Mouse (Mus musculus) kidney, postnatal 0 days (tissue): ENCODE results near the gene Gucy2f. TPM values are rescaled to one million over a fixed set of nuclear protein-coding genes. Genes with fewer than 3 reads are reported as not detected.

Source experiments
- ATAC-seq: fragments of 200-750 bp; cut with Nextera tagmentation; replicated peaks from 2 replicates; pipeline ENCODE4 v1.8.0; 2017; ENCODE audit warnings: low read depth, moderate number of reproducible peaks, moderate TSS enrichment, moderate library complexity; ENCODE audit not compliant: low FRiP score
- DNase-seq: peaks from one replicate; pipeline ENCODE4 v3.0.0-alpha.2; 2016; ENCODE audit warnings: low spot score
- H3K27ac ChIP-seq: fragments of 300-500 bp; sonication (generic); 2 replicates; pipeline ENCODE4 v1.5.1; 2014; ENCODE audit warnings: mild to moderate bottlenecking
- H3K27me3 ChIP-seq: fragments of 300-500 bp; sonication (generic); 2 replicates; pipeline ENCODE4 v1.6.1; 2014; ENCODE audit warnings: low read length, mixed read lengths; ENCODE audit not compliant: insufficient read depth
- H3K36me3 ChIP-seq: fragments of 300-500 bp; sonication (generic); 2 replicates; pipeline ENCODE4 v1.6.1; 2014; ENCODE audit warnings: low read length, mixed read lengths; ENCODE audit not compliant: insufficient read depth
- H3K4me1 ChIP-seq: fragments of 300-500 bp; sonication (generic); replicated peaks from 2 replicates; pipeline ENCODE4 v1.6.1; 2014; ENCODE audit warnings: antibody characterized with exemption, low read length, mixed read lengths; ENCODE audit not compliant: insufficient read depth
- H3K4me2 ChIP-seq: fragments of 300-500 bp; sonication (generic); 2 replicates; pipeline ENCODE4 v1.6.1; 2014; ENCODE audit warnings: mild to moderate bottlenecking, low read length, moderate library complexity, mixed read lengths
- H3K4me3 ChIP-seq: fragments of 300-500 bp; sonication (generic); replicated peaks from 2 replicates; pipeline ENCODE4 v1.5.1; 2014; ENCODE audit warnings: low read depth, low read length
- H3K9ac ChIP-seq: fragments of 300-500 bp; sonication (generic); 2 replicates; pipeline ENCODE4 v1.6.1; 2014; ENCODE audit warnings: low read depth, low read length
- H3K9me3 ChIP-seq: fragments of 300-500 bp; sonication (generic); replicated peaks from 2 replicates; pipeline ENCODE4 v1.6.1; 2016; ENCODE audit warnings: low read length, inconsistent platforms, mixed read lengths
- CTCF ChIP-seq: IDR thresholded peaks from 2 replicates; pipeline ENCODE4 v1.5.1; 2016; ENCODE audit warnings: antibody characterized with exemption, low read depth, mild to moderate bottlenecking, moderate library complexity
- WGBS: fragments of 180-500 bp; shearing (Covaris S2); extraction: QIAGEN DNeasy Blood & Tissue Kit; methylation state at CpG from one replicate; pipeline ENCODE4 v1.1.7; 2014; 5-methylcytosine and 5-hydroxymethylcytosine counted together
- polyA plus RNA-seq: library from polyadenylated mRNA; unstranded; fragments of >200 nt; fragmentation: Nextera tagmentation; extraction: Ambion mirVana; gene quantifications from 2 replicates; pipeline ENCODE4 v1.2.1, GENCODE M21; 2015

The Gucy2f gene
- polyA plus RNA-seq, 1 experiment from 2014 or later: not detected

DNA sequence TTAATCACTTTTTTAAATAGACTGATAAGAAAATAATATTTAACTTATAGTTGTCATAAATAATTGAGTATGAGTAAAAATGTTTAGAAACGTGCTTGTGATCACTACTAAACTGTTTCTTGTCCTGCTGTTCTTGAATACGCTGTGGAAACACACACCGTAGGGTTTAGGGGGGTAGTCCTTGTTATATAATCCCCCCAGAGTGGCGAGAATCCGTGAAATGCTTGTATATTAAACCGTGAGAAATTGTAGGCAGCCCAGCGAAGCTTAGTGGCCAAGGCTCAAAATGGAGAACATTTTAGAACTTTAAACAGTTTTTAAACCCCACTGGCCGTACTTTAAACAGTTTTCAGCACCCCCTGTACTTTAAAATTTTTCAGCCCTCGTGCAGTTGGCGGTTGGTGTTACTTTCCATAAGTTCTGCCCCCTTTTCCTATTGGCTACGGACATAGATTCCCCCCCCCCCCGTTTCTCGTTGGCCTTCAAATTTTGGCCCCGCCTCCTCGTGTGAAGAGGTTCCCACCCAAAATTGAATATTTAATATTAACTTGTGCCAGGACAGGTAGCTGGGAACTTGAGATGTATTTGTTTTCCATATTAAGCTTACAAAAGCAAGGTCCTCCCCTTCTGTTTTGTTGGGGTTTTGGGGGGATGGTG is 30.8 kb upstream of the Gucy2f start:
- Histone ChIP-seq H3K9me3 (no peaks in the 10 kb centered on the region), H3K4me1 (no peaks in the 10 kb centered on the region), H3K27ac (peak overlapping the region; percentile 92), H3K4me2 (peak overlapping the region; percentile 49), H3K9ac (0 out of 2 replicates have a peak overlapping the region, but pooled peaks have one; percentile 69), H3K36me3 (no peaks in the 10 kb centered on the region), H3K4me3 (peak overlapping the region; percentile 51), H3K27me3 (no peaks in the 10 kb centered on the region)
- no peak for TF ChIP-seq CTCF
- ATAC-seq (peak; percentile 67; the same call in 1 of the 2 replicates), DNase-seq (peak; percentile 77)
- 35% methylated on average over 15 of the region's 15 CpGs for WGBS

DNA sequence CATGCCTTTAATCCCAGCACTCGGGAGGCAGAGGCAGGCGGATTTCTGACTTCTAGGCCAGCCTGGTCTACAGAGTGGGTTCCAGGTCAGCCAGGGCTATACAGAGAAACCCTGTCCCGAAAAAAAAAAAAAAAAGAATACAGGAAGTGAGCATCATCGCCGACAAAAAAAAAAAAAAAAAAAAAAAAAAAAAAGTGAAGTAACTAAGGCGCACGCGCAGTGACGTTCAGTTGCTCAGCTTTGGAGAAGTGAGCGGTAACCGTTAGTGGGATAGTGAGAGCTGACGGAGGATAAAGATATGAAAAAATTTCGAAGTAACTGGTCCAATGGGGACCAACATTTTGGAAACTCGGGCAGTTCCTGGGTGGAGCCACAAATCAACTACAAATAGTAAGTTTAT is 29.8 kb upstream of the Gucy2f start, which contains the start of gene Nxt2:
TSS of gene Nxt2 (plus strand) at position 229 of the 400 bp plus-strand sequence.
- no peaks in the 10 kb centered on the region for H3K9me3 ChIP-seq
- no peaks in the 10 kb centered on the region for H3K36me3 ChIP-seq
- DNase-seq (no peak), ATAC-seq (no peak)
- peak within 1 kb of the TSS; percentile 49 for H3K4me2 ChIP-seq
- WGBS: 89% methylated on average over 14 of the region's 14 CpGs
- no peak within 1 kb of the TSS for H3K9ac ChIP-seq
- TF ChIP-seq CTCF: no peak
- no peaks in the 10 kb centered on the region for H3K4me1 ChIP-seq
- H3K4me3 ChIP-seq: peak within 1 kb of the TSS; percentile 51; the same call in 1 of the 2 replicates
- H3K27me3 ChIP-seq: no peaks in the 10 kb centered on the region
- H3K27ac ChIP-seq: no peak within 1 kb of the TSS

- Histone ChIP-seq H3K9ac (no peak overlapping the region), H3K4me1 (no peaks in the 10 kb centered on the region), H3K36me3 (no peaks in the 10 kb centered on the region), H3K27ac (no peak overlapping the region), H3K4me2 (no peak overlapping the region), H3K27me3 (no peaks in the 10 kb centered on the region), H3K9me3 (no peaks in the 10 kb centered on the region), H3K4me3 (no peak overlapping the region)
- WGBS: 12% methylated on average over 3 of the region's 3 CpGs
- ATAC-seq (no peak), DNase-seq (peak; percentile 63)
- TF ChIP-seq CTCF: peak; percentile 97
These were observed 3.6 kb upstream of the Gucy2f start for GRCm38 (mm10) chrX:142200295-142200694.

DNA sequence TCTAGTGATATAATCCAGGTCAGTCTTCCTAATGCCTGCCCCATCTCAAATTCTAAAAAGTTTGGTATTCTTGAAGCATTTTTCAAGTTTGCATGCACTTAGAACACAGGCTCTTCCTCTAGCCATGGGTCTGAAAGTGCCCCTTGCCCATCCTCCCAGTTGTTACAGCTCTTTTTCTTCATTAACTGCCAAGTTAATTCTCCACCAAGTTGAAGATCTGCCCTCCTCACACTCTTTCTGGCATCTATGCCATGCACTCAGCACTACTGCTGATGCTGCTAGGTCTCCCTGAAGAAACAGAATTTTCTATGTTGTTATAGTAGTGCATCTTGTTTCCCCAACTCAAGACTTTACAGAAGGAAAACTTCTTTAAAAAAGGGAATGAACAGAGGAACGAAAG is 1.2 kb downstream of the Gucy2f start:
- ATAC-seq (no peak), DNase-seq (no peak)
- Histone ChIP-seq H3K27ac (no peak overlapping the region), H3K9ac (no peak overlapping the region), H3K4me3 (no peak overlapping the region), H3K4me2 (no peak overlapping the region), H3K27me3 (no peaks in the 10 kb centered on the region), H3K4me1 (no peaks in the 10 kb centered on the region), H3K36me3 (no peaks in the 10 kb centered on the region), H3K9me3 (no peaks in the 10 kb centered on the region)
- no peak for TF ChIP-seq CTCF
- WGBS: 83% methylated on average over 1 of the region's 1 CpGs

DNA sequence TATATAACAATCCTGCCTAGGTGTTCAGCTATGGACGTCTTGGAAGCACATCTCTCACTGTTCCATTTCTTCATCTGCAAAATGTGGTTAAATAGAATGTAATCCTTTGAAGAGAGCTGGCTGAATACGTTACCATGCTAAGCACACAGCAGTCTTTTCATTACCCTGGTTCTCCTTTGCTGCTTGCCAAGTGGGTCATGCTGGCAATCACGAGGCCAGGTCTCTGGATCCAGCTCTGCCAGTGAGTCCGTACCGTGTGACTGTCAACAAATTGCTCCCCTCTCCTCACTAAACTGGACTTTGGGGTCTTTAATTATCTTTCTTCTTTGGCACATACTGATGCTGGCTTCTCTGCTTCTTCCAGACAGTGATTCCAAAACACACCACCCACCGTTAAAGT is 2.3 kb downstream of the Gucy2f start:
- ATAC-seq (no peak), DNase-seq (no peak)
- H3K36me3 ChIP-seq: no peaks in the 10 kb centered on the region
- TF ChIP-seq CTCF: no peak
- no peak overlapping the region for H3K9ac ChIP-seq
- H3K27ac ChIP-seq: no peak overlapping the region
- WGBS: 61% methylated on average over 6 of the region's 6 CpGs
- H3K27me3 ChIP-seq: no peaks in the 10 kb centered on the region
- H3K9me3 ChIP-seq: no peaks in the 10 kb centered on the region
- no peaks in the 10 kb centered on the region for H3K4me1 ChIP-seq
- no peak overlapping the region for H3K4me3 ChIP-seq
- H3K4me2 ChIP-seq: no peak overlapping the region

DNA sequence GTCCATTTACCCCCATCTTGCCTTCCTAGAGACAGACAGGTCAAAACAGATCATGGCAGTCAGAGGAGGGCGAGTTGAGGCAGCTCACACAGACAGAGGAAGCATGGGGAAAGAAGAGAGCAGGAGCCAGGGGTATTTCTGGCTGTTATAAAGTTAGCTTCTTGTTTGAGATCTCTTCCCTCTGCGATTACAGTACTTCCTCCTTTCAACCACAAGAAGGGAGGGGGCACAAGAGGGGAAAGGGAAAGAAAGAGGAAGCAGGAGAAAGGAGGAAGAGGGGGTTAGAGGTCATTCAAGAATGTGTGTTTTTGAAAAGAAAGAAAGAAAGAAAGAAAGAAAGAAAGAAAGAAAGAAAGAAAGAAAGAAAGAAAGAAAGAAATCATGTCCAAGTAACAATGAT is 6.4 kb downstream of the Gucy2f start:
- no peak for TF ChIP-seq CTCF
- Histone ChIP-seq H3K9ac (no peak overlapping the region), H3K4me3 (no peak overlapping the region), H3K36me3 (no peaks in the 10 kb centered on the region), H3K27ac (no peak overlapping the region), H3K9me3 (no peaks in the 10 kb centered on the region), H3K27me3 (no peaks in the 10 kb centered on the region), H3K4me1 (no peaks in the 10 kb centered on the region), H3K4me2 (no peak overlapping the region)
- no peak for ATAC-seq
- WGBS: 62% methylated on average over 2 of the region's 2 CpGs
- DNase-seq: no peak
